ENCODE assay signal across 18 mouse cellular contexts in the genomic region with DNA sequence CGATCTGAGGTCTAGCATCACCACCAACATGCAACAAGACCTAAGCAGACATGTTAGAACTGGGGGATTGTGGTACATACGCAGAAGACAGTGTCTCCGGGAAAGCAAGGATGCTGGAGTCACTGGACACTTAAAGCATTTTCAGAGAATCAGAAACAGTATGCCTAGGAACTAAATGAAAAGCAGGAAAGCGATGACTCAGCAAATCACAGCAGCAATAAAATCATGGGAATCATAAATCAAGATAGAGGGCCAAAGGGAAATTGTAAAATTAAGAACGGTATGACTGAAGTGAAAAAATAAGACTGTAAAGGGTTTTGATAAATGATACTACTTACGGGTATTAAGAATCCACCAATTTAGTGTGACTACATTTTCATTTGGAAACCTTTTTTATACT. TPM values are rescaled to one million over a fixed set of nuclear protein-coding genes. Genes with fewer than 3 reads are reported as not detected.
"Had no signal": no experiment of that assay in that cellular context is flagged by ENCODE, and none has a peak within 500 bp of the region (broad histone marks: within the 10 kb centered on the region; RNA-seq: fewer than 3 reads in every experiment).

No protein-coding gene starts in this region.

- H3K27ac ChIP-seq: limb, embryonic 12.5 days; liver, embryonic 12.5 days; midbrain, embryonic 15.5 days; neural tube, embryonic 13.5 days had no signal

- H3K36me3 ChIP-seq: limb, embryonic 12.5 days; liver, embryonic 12.5 days; midbrain, embryonic 15.5 days; neural tube, embryonic 13.5 days had no signal

- ATAC-seq: liver, embryonic 12.5 days; midbrain, embryonic 15.5 days had no signal

- DNase-seq: kidney, adult 8-10 months; kidney, postnatal 36 days; layer of hippocampus, adult 9-11 months; layer of hippocampus, postnatal 36 days; lung, embryonic 14.5 days; lung, postnatal 10 days; lung, postnatal 4 days; retina, postnatal 1 day; right cerebral cortex, postnatal 4 days; spleen, adult 18-20 months; thymus, postnatal 4 days had no signal

- H3K4me1 ChIP-seq: liver, embryonic 12.5 days; midbrain, embryonic 15.5 days had no signal

- H3K4me3 ChIP-seq: limb, embryonic 12.5 days; liver, embryonic 12.5 days; midbrain, embryonic 15.5 days; neural tube, embryonic 13.5 days had no signal

- H3K9me3 ChIP-seq: limb, embryonic 12.5 days; liver, embryonic 12.5 days; midbrain, embryonic 15.5 days; neural tube, embryonic 13.5 days had no signal

- H3K4me2 ChIP-seq: limb, embryonic 12.5 days; liver, embryonic 12.5 days; lung, embryonic 14.5 days; midbrain, embryonic 11.5 days; midbrain, embryonic 15.5 days; neural tube, embryonic 13.5 days had no signal

- H3K27me3 ChIP-seq: limb, embryonic 12.5 days; liver, embryonic 12.5 days; midbrain, embryonic 15.5 days; neural tube, embryonic 13.5 days had no signal

- H3K9ac ChIP-seq: limb, embryonic 12.5 days; liver, embryonic 12.5 days; lung, embryonic 14.5 days; midbrain, embryonic 15.5 days; neural tube, embryonic 13.5 days had no signal

RNA-seq across cellular contexts. Expression of a gene that starts 27.9 kb away (rescaled TPM):
- total RNA-seq: megakaryocyte, adult 5-6 weeks; monocyte, adult 5-6 weeks had no signal
